Mouse (Mus musculus) intestine, embryonic 14.5 days (tissue): ENCODE data around the gene Tas2r115. TPM values are rescaled to one million over a fixed set of nuclear protein-coding genes. Genes with fewer than 3 reads are reported as not detected.
"Not testable (repeated sequence)": the region's sequence is repeated elsewhere in the genome, so short reads cannot be mapped to it uniquely, and the experiment has no call there.

Experiments
- ATAC-seq: fragments of 200-750 bp; cut with Nextera tagmentation; replicated peaks from 2 replicates; pipeline ENCODE4 v1.8.0; 2017; ENCODE audit warnings: low read depth, moderate number of reproducible peaks, moderate TSS enrichment, moderate library complexity; ENCODE audit not compliant: low FRiP score, low TSS enrichment
- DNase-seq: peaks from one replicate; pipeline ENCODE4 v3.0.0-alpha.2; 2018; ENCODE audit warnings: low spot score
- H3K27ac ChIP-seq: fragments of 300-500 bp; sonication (generic); 2 replicates; pipeline ENCODE4 v1.5.1; 2014; ENCODE audit warnings: low read depth, mild to moderate bottlenecking, control low read depth
- H3K27me3 ChIP-seq: fragments of 300-500 bp; sonication (generic); replicated peaks from 2 replicates; pipeline ENCODE4 v1.6.1; 2014; ENCODE audit warnings: low read length, control low read depth; ENCODE audit not compliant: control insufficient read depth, insufficient read depth
- H3K36me3 ChIP-seq: fragments of 300-500 bp; sonication (generic); 2 replicates; pipeline ENCODE4 v1.6.1; 2014; ENCODE audit warnings: low read length, control low read depth; ENCODE audit not compliant: control insufficient read depth, insufficient read depth
- H3K4me1 ChIP-seq: fragments of 300-500 bp; sonication (generic); replicated peaks from 2 replicates; pipeline ENCODE4 v1.6.1; 2014; ENCODE audit warnings: low read length, control low read depth, mixed read lengths; ENCODE audit not compliant: control insufficient read depth, insufficient read depth
- H3K4me2 ChIP-seq: fragments of 300-500 bp; sonication (generic); 2 replicates; pipeline ENCODE4 v1.6.1; 2014; ENCODE audit warnings: low read length
- H3K4me3 ChIP-seq: fragments of 300-500 bp; sonication (generic); 2 replicates; pipeline ENCODE4 v1.5.1; 2014; ENCODE audit warnings: low read depth, low read length, control low read depth, mixed read lengths
- H3K9ac ChIP-seq: fragments of 300-500 bp; sonication (generic); 2 replicates; pipeline ENCODE4 v1.6.1; 2014; ENCODE audit warnings: mild to moderate bottlenecking, low read length
- H3K9me3 ChIP-seq: fragments of 300-500 bp; sonication (generic); 2 replicates; pipeline ENCODE4 v1.6.1; 2016; ENCODE audit warnings: low read length, control low read depth; ENCODE audit not compliant: control insufficient read depth
- WGBS: fragments of 180-500 bp; shearing (Covaris S2); extraction: QIAGEN DNeasy Blood & Tissue Kit; methylation state at CpG from one replicate; pipeline ENCODE4 v1.1.7; 2014; 5-methylcytosine and 5-hydroxymethylcytosine counted together
- polyA plus RNA-seq: library from polyadenylated mRNA; unstranded; fragments of >200 nt; fragmentation: Nextera tagmentation; extraction: Ambion mirVana; gene quantifications from 2 replicates; pipeline ENCODE4 v1.2.1, GENCODE M21; 2014

Gene Tas2r115
- polyA plus RNA-seq = not detected in 2 replicates

- WGBS = 71% methylated on average over 2 of the region's 2 CpGs
- Histone ChIP-seq H3K4me1 (no peaks in the 10 kb centered on the region), H3K27ac (no peak within 1 kb of the TSS), H3K4me2 (no peak within 1 kb of the TSS), H3K4me3 (no peak within 1 kb of the TSS), H3K27me3 (no peaks in the 10 kb centered on the region), H3K9ac (no peak within 1 kb of the TSS), H3K36me3 (no peaks in the 10 kb centered on the region), H3K9me3 (no peaks in the 10 kb centered on the region)
- DNase-seq (no peak), ATAC-seq (no peak)
These were observed at the start of gene Tas2r115 for GRCm38 (mm10) chr6:132737935-132738334. TSS of gene Tas2r115 (minus strand) at chr6:132738035.

DNA sequence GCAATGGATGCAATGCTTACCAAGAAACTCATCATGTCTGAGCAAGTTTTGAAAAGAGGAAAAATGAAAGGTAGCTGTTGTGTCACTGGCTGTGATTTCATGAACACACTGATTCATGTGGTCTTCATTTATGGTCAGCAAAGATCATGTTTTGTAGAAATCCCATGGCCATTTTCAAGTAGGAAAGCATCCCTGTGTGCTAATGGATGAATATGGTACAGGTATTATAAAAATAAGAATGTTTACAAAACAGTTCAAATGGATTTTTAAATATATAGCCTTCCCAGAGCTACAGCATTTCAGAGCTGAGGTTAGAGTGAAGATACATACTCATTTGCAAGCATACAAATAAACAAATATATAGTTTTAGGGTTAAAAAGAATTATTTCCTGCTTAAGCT lies 40.2 kb upstream of the Tas2r115 start, which contains the start of gene Tas2r136:
TSS of gene Tas2r136 (minus strand) at position 101 of the 400 bp plus-strand sequence.
- H3K4me1 ChIP-seq = no peaks in the 10 kb centered on the region
- H3K4me2 ChIP-seq = no peak within 1 kb of the TSS
- H3K9me3 ChIP-seq = no peaks in the 10 kb centered on the region
- H3K9ac ChIP-seq = no peak within 1 kb of the TSS
- no peaks in the 10 kb centered on the region for H3K36me3 ChIP-seq
- no peak within 1 kb of the TSS for H3K4me3 ChIP-seq
- DNase-seq (no peak), ATAC-seq (no peak)
- H3K27me3 ChIP-seq = no peaks in the 10 kb centered on the region
- H3K27ac ChIP-seq = no peak within 1 kb of the TSS

- Histone ChIP-seq H3K27ac (no peak within 1 kb of the TSS), H3K4me3 (no peak within 1 kb of the TSS), H3K9ac (no peak within 1 kb of the TSS), H3K4me2 (no peak within 1 kb of the TSS), H3K36me3 (no peaks in the 10 kb centered on the region), H3K27me3 (no peaks in the 10 kb centered on the region), H3K4me1 (no peaks in the 10 kb centered on the region), H3K9me3 (no peaks in the 10 kb centered on the region)
- ATAC-seq (no peak), DNase-seq (no peak)
- 91% methylated on average over 2 of the region's 2 CpGs for WGBS
These were observed 24.0 kb upstream of the Tas2r115 start, which contains the start of gene Tas2r102 for GRCm38 (mm10) chr6:132761831-132762230. TSS of gene Tas2r102 (plus strand) at chr6:132762131.

DNA sequence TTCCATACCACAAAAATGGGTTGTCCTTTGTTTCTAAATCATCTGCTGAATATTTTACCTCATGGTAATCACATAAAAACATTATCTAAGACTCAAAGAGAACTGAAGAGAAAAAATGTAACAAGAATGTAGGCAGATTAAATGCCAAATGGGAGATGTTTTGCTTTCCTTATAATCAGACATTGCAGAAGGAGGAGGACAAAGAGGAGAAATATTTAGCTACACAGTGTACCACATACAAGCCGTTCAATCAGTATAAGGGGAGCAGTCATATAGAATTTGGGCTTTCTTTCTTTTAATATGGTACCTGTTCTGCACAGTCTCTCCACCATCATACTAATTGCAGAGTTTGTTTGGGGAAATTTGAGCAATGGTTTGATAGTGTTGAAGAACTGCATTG lies 16.6 kb upstream of the Tas2r115 start, which contains the start of gene Tas2r124:
TSS of gene Tas2r124 (plus strand) at position 301 of the 400 bp plus-strand sequence.
- no peak within 1 kb of the TSS for H3K4me2 ChIP-seq
- DNase-seq = no peak
- no peaks in the 10 kb centered on the region for H3K4me1 ChIP-seq
- no peaks in the 10 kb centered on the region for H3K9me3 ChIP-seq
- no peak for ATAC-seq
- 88% methylated on average over 1 of the region's 1 CpGs for WGBS
- H3K36me3 ChIP-seq = no peaks in the 10 kb centered on the region
- H3K4me3 ChIP-seq = no peak within 1 kb of the TSS
- H3K27ac ChIP-seq = no peak within 1 kb of the TSS
- no peaks in the 10 kb centered on the region for H3K27me3 ChIP-seq
- H3K9ac ChIP-seq = no peak within 1 kb of the TSS

DNA sequence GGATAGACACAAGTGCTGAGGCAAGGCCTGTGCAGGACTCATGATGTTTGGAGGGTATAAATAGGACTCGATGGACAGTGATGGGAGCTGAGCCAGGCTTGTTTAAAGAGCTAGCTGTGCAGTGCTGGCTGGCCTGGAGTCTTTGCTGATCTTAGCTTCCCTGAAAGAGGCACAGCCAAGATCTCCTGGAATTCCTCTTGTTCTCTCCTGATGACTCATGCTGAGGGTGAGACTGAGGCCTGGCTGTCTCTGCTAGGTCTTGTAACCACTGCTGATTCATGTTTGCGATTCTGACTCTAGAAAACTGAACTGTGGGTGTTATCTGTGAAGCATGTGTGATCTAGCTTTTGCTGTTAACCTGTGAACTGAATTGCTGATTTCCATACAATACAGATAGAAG lies 12.4 kb upstream of the Tas2r115 start:
- no peak overlapping the region for H3K27ac ChIP-seq
- H3K4me1 ChIP-seq = no peaks in the 10 kb centered on the region
- H3K4me3 ChIP-seq = no peak overlapping the region
- H3K4me2 ChIP-seq = no peak overlapping the region
- 81% methylated on average over 2 of the region's 2 CpGs for WGBS
- ATAC-seq = no peak
- H3K36me3 ChIP-seq = no peaks in the 10 kb centered on the region
- no peaks in the 10 kb centered on the region for H3K9me3 ChIP-seq
- H3K27me3 ChIP-seq = no peaks in the 10 kb centered on the region
- DNase-seq = no peak
- H3K9ac ChIP-seq = no peak overlapping the region

DNA sequence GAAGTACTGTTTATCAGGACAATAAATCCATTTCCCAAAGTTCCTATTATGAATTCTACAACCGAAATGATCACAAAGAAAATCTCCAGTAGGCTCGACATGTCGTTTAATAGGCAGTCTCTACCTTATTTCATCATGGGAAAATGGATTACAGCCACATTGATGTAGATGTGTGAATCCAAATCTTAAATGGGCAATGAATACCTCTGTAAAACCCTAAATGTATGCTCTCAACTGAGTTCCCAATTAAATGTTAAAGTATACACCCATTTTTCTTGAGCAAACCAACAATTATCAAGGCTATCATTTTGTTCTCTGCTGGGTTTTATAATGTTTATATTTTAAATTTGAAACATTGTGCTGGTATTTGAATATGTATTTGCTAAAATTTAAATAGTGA lies 26.0 kb downstream of the Tas2r115 start, which contains the start of gene Tas2r122:
TSS of gene Tas2r122 (minus strand) at position 101 of the 400 bp plus-strand sequence.
- no peak within 1 kb of the TSS for H3K9ac ChIP-seq
- no peak within 1 kb of the TSS for H3K4me2 ChIP-seq
- H3K36me3 ChIP-seq = no peaks in the 10 kb centered on the region
- H3K27ac ChIP-seq = no peak within 1 kb of the TSS
- H3K27me3 ChIP-seq = no peaks in the 10 kb centered on the region
- DNase-seq (no peak), ATAC-seq (no peak)
- no peak within 1 kb of the TSS for H3K4me3 ChIP-seq
- H3K4me1 ChIP-seq = no peaks in the 10 kb centered on the region
- H3K9me3 ChIP-seq = no peaks in the 10 kb centered on the region
- 78% methylated on average over 3 of the region's 3 CpGs for WGBS

GRCm38 (mm10) chr6:132700907-132701306 lies 36.9 kb downstream of the Tas2r115 start, which contains the start of gene Tas2r121:
TSS of gene Tas2r121 (minus strand) at chr6:132701007.
- no peak within 1 kb of the TSS for H3K9ac ChIP-seq

GRCm38 (mm10) chr6:132691596-132691995 lies 46.2 kb downstream of the Tas2r115 start:
- not testable (repeated sequence) for H3K27me3 ChIP-seq, H3K36me3 ChIP-seq, H3K4me1 ChIP-seq, ATAC-seq, H3K27ac ChIP-seq, H3K4me2 ChIP-seq, DNase-seq, H3K9me3 ChIP-seq, H3K4me3 ChIP-seq, H3K9ac ChIP-seq
- 83% methylated on average over 7 of the region's 7 CpGs for WGBS

More at GRCm38 (mm10) chr6:132700907-132701306, 36.9 kb downstream of the Tas2r115 start, which contains the start of gene Tas2r121:
- 81% methylated on average over 1 of the region's 1 CpGs for WGBS
- no peaks in the 10 kb centered on the region for H3K4me1 ChIP-seq
- no peak within 1 kb of the TSS for H3K27ac ChIP-seq
- H3K4me2 ChIP-seq = no peak within 1 kb of the TSS
- no peak within 1 kb of the TSS for H3K4me3 ChIP-seq
- no peaks in the 10 kb centered on the region for H3K36me3 ChIP-seq
- DNase-seq = no peak
- ATAC-seq = no peak
- H3K27me3 ChIP-seq = no peaks in the 10 kb centered on the region
- H3K9me3 ChIP-seq = no peaks in the 10 kb centered on the region
